Mouse (Mus musculus): ENCODE measurements at regions not wholly inside any gene's neighbourhood (a gene's known extent, or its start where the extent isn't known, plus 50 kb on each side); places are given as distances from the start of the nearest gene placed in this dataset.

DNA sequence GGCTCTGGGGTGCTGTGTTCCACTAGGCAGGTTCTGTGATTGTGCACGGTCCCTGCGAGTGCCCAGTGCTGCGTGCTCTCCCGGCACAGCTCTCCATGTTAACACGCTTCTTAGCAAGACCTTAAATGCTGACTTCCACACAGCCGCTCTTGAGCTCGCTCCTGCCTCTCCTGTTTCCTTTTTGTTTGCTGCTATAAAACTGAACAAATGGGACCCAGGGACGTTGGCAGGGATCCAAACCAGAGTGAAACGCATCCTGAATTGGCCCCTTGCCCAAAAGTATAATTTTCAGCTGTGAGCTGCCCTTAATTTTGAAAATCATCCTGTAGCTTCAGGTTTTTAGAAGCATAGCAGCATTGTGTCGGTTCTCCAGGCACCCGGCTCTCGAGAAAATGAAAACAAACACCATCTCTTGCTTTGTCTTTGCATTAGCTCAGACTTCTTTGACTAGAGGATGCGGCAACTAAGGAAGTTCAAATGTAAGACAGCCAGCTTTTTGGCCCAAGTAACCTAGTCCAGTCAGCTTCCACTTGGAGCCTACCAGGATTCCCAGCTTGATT is 63.1 kb downstream of the Neurod6 start:
- TF ChIP-seq CTCF (IDR thresholded peaks at IDR 0.05; ENCODE audit: low read depth), result no peak
- no peak for TF ChIP-seq EP300 (IDR thresholded peaks at IDR 0.05; ENCODE audit: low read depth)
